Mouse (Mus musculus): Measurements from ENCODE around the gene Npas2.

DNA sequence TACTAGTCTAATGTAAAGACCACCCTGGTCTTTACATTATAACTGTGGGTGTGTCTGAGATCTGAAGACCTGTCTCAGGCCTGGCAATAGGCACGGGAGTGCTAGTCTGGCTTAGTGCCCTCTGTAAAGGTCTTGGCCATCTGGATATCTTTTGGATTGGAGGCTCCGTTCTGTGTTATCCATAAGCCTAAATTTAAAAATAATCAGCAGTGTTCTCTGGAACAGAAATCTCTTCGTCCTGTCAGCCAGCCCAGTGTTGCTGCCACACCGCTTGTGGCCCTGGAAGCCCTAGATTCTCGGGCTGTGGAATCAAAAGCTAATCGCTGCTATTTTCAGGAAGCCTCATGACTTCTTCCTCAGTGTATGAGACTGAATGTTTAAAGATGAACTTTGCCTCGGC, 86.9 kb downstream of the Npas2 start:
- TF ChIP-seq CTCF (IDR thresholded peaks at IDR 0.05; ENCODE audit: control insufficient read depth, insufficient read depth, insufficient replicate concordance, low read depth, low read length), result no peak
- no peak for TF ChIP-seq POLR2A (IDR thresholded peaks at IDR 0.05; ENCODE audit: control insufficient read depth, low read depth, low read length)
